Mouse (Mus musculus) macrophage (primary cell): ENCODE measurements around the gene Gm14440. TPM values are rescaled to one million over a fixed set of nuclear protein-coding genes. Genes with fewer than 3 reads are reported as not detected.
"Not testable (repeated sequence)": the region's sequence is repeated elsewhere in the genome, so short reads cannot be mapped to it uniquely, and the experiment has no call there.

Source experiments
- H3K27ac ChIP-seq: fragments of 350-480 bp; formaldehyde crosslinking; 2 replicates; pipeline ENCODE4 v1.9.0; 2021
- H3K36me3 ChIP-seq: fragments of 350-480 bp; formaldehyde crosslinking; 2 replicates; pipeline ENCODE4 v1.9.0; 2021; ENCODE audit errors: inconsistent target
- H3K4me3 ChIP-seq: fragments of 350-480 bp; formaldehyde crosslinking; 2 replicates; pipeline ENCODE4 v1.9.0; 2021; ENCODE audit errors: inconsistent target
- H3K79me2 ChIP-seq: fragments of 350-480 bp; formaldehyde crosslinking; 2 replicates; pipeline ENCODE4 v1.9.0; 2021; ENCODE audit errors: inconsistent target
- WGBS: methylation state at CpG from one replicate; pipeline ENCODE4 v1.1.7; 2026; ENCODE audit warnings: inconsistent platforms; ENCODE audit not compliant: missing documents; 5-methylcytosine and 5-hydroxymethylcytosine counted together
- polyA plus RNA-seq: library from polyadenylated mRNA; stranded (reverse); fragments of 250-400 nt; gene quantifications from 3 replicates; pipeline ENCODE4 v1.2.4, GENCODE M21; 2018; ENCODE audit warnings: inconsistent platforms
- total RNA-seq, 78 experiments: library from RNA; depleted of rRNA; stranded (reverse); fragments of 250-400 nt; gene quantifications; 1 replicate in 9 of 78; 2 replicates in 24 of 78; 3 replicates in 43 of 78; 4 replicates in 2 of 78; pipeline ENCODE4 v1.2.4; 2018; ENCODE audit warnings: inconsistent platforms in 56 of 78

The Gm14440 gene
- 10 to 100 TPM in 19 of 26 experiments, 1 to 10 TPM in 7; 2.8 to 53.9 (median 17.0) TPM for total RNA-seq (2018; cell fraction: chromatin; rRNA removed)
- 1 to 10 TPM in 15 of 26 experiments, under 1 TPM in 5, not detected in 6; 0.55 to 6.8 (median 1.6) TPM for total RNA-seq (2018; cell fraction: cytosol; rRNA removed)
- total RNA-seq (2018; cell fraction: nucleus; rRNA removed): 10 to 100 TPM in 10 of 26 experiments, 1 to 10 TPM in 15, not detected in 1; 2.0 to 53.0 (median 7.9) TPM
- polyA plus RNA-seq: 0.61 to 3.2 TPM in 2 of 3 replicates, not detected in the other

GRCm38 (mm10) chr2:175274825-175275224 is at the start of gene Gm14440:
TSS of gene Gm14440 (plus strand) at chr2:175275125.
- not testable (repeated sequence) for H3K36me3 ChIP-seq, H3K27ac ChIP-seq, H3K79me2 ChIP-seq, H3K4me3 ChIP-seq
- no CpG with 5 or more reads among the region's 6 CpGs for WGBS

Other genes with a start within 250 kb of the Gm14440 start
- gene Gm14393, start 207.3 kb upstream of the Gm14440 start, polyA plus RNA-seq: not detected in 3 replicates
- 3.3 to 6.0 TPM (median 3.8 TPM) in 3 replicates for gene Gm14399, start 133.1 kb upstream of the Gm14440 start, polyA plus RNA-seq
- 0.09 to 0.25 TPM (median 0.23 TPM) in 3 replicates for gene Gm14443, start 99.3 kb upstream of the Gm14440 start, polyA plus RNA-seq
- 5.2 to 6.2 TPM (median 5.9 TPM) in 3 replicates for gene Gm14391, start 68.2 kb upstream of the Gm14440 start, polyA plus RNA-seq
- 8.3 to 14.7 TPM (median 10.3 TPM) in 3 replicates for gene Gm4631, start 63.1 kb downstream of the Gm14440 start, polyA plus RNA-seq
- gene Zfp968, start 97.3 kb downstream of the Gm14440 start, polyA plus RNA-seq: 2.3 to 3.4 TPM (median 3.2 TPM) in 3 replicates
- gene Gm4724, start 160.7 kb downstream of the Gm14440 start, polyA plus RNA-seq: 6.4 to 14.8 TPM (median 12.3 TPM) in 3 replicates
- 2.6 to 6.7 TPM (median 5.0 TPM) in 3 replicates for gene Zfp965, start 194.9 kb downstream of the Gm14440 start, polyA plus RNA-seq